Mouse (Mus musculus): ENCODE results near the gene Pnpla6. TPM values are rescaled to one million over a fixed set of nuclear protein-coding genes. Genes with fewer than 3 reads are reported as not detected.

The Pnpla6 gene
- polyA plus RNA-seq, 1 experiment from 2014 or later = 20.7 TPM

GRCm38 (mm10) chr8:3492901-3493844 lies 22.0 kb upstream of the Pnpla6 start, which contains the start of gene Zfp358:
Zfp358 (plus strand) TSS chr8:3493138.
- peak; percentile 92 for DNase-seq (ENCODE audit: low spot score)
- Histone ChIP-seq H3K36me3 (replicated peaks) (peaks cover 42% of the 10 kb centered on the region), H3K27me3 (replicated peaks; ENCODE audit: low read depth, poor library complexity, severe bottlenecking) (no peaks in the 10 kb centered on the region), H3K27ac (replicated peaks) (peak within 1 kb of the TSS; percentile 99), H3K4me3 (peak within 1 kb of the TSS; percentile 75), H3K4me1 (peaks cover 18% of the 10 kb centered on the region), H3K9me3 (peaks cover 24% of the 10 kb centered on the region)
- under 1% methylated on average over 63 of the region's 64 CpGs for WGBS

- Histone ChIP-seq H3K4me1 (peaks cover 18% of the 10 kb centered on the region), H3K36me3 (replicated peaks) (peaks cover 47% of the 10 kb centered on the region), H3K27me3 (replicated peaks; ENCODE audit: low read depth, poor library complexity, severe bottlenecking) (no peaks in the 10 kb centered on the region), H3K4me3 (peak overlapping the region; percentile 75), H3K9me3 (peaks cover 24% of the 10 kb centered on the region), H3K27ac (replicated peaks) (peak overlapping the region; percentile 99)
- DNase-seq (ENCODE audit: low spot score) = peak; percentile 42
- 52% methylated on average over 6 of the region's 6 CpGs for WGBS
These were observed 21.4 kb upstream of the Pnpla6 start for GRCm38 (mm10) chr8:3493845-3494208.

- 96% methylated on average over 44 of the region's 44 CpGs for WGBS
- Histone ChIP-seq H3K4me1 (peaks cover 20% of the 10 kb centered on the region), H3K27ac (replicated peaks) (no peak overlapping the region), H3K36me3 (replicated peaks) (peaks cover 47% of the 10 kb centered on the region), H3K9me3 (peaks cover 24% of the 10 kb centered on the region), H3K27me3 (replicated peaks; ENCODE audit: low read depth, poor library complexity, severe bottlenecking) (no peaks in the 10 kb centered on the region), H3K4me3 (peak overlapping the region; percentile 3; the same call in 1 of the 2 replicates)
- DNase-seq (ENCODE audit: low spot score) = no peak
These were observed 19.4 kb upstream of the Pnpla6 start for GRCm38 (mm10) chr8:3495578-3496427.

GRCm38 (mm10) chr8:3496428-3496748 lies 18.8 kb upstream of the Pnpla6 start:
- H3K9me3 ChIP-seq = peaks cover 24% of the 10 kb centered on the region
- 0 out of 2 replicates have a peak overlapping the region, but pooled peaks have one; percentile 3 for H3K4me3 ChIP-seq
- H3K36me3 ChIP-seq (replicated peaks) = peaks cover 47% of the 10 kb centered on the region
- no peak overlapping the region for H3K27ac ChIP-seq (replicated peaks)
- WGBS = 92% methylated on average over 15 of the region's 15 CpGs
- no peaks in the 10 kb centered on the region for H3K27me3 ChIP-seq (replicated peaks; ENCODE audit: low read depth, poor library complexity, severe bottlenecking)
- H3K4me1 ChIP-seq = peaks cover 25% of the 10 kb centered on the region
- DNase-seq (ENCODE audit: low spot score) = no peak

GRCm38 (mm10) chr8:3498583-3498982 lies 16.6 kb upstream of the Pnpla6 start:
- H3K27ac ChIP-seq (replicated peaks) = no peak overlapping the region
- WGBS = 88% methylated on average over 3 of the region's 3 CpGs
- H3K36me3 ChIP-seq (replicated peaks) = peaks cover 47% of the 10 kb centered on the region

GRCm38 (mm10) chr8:3499751-3500150 lies 15.4 kb upstream of the Pnpla6 start:
- no peak for DNase-seq (ENCODE audit: low spot score)
- Histone ChIP-seq H3K36me3 (replicated peaks) (peaks cover 43% of the 10 kb centered on the region), H3K27me3 (replicated peaks; ENCODE audit: low read depth, poor library complexity, severe bottlenecking) (no peaks in the 10 kb centered on the region), H3K27ac (replicated peaks) (peak overlapping the region; percentile 94), H3K4me3 (peak overlapping the region; percentile 85), H3K9me3 (peaks cover 20% of the 10 kb centered on the region), H3K4me1 (peaks cover 21% of the 10 kb centered on the region)
- WGBS = 8% methylated on average over 8 of the region's 8 CpGs

More at GRCm38 (mm10) chr8:3498583-3498982, 16.6 kb upstream of the Pnpla6 start:
- peaks cover 30% of the 10 kb centered on the region for H3K4me1 ChIP-seq
- no peak for DNase-seq (ENCODE audit: low spot score)
- peaks cover 24% of the 10 kb centered on the region for H3K9me3 ChIP-seq
- H3K4me3 ChIP-seq = no peak overlapping the region
- H3K27me3 ChIP-seq (replicated peaks; ENCODE audit: low read depth, poor library complexity, severe bottlenecking) = no peaks in the 10 kb centered on the region

- H3K27ac ChIP-seq (replicated peaks) = peak within 1 kb of the TSS; percentile 94
- under 1% methylated on average over 70 of the region's 70 CpGs for WGBS
- H3K27me3 ChIP-seq (replicated peaks; ENCODE audit: low read depth, poor library complexity, severe bottlenecking) = no peaks in the 10 kb centered on the region
- H3K9me3 ChIP-seq = peaks cover 13% of the 10 kb centered on the region
- H3K36me3 ChIP-seq (replicated peaks) = peaks cover 37% of the 10 kb centered on the region
- peak; percentile 98 for DNase-seq (ENCODE audit: low spot score)
- H3K4me1 ChIP-seq = peaks cover 21% of the 10 kb centered on the region
- peak within 1 kb of the TSS; percentile 85 for H3K4me3 ChIP-seq
These were observed 14.7 kb upstream of the Pnpla6 start, which contains the start of gene Mcoln1 for GRCm38 (mm10) chr8:3500235-3501090. Mcoln1 (plus strand) TSS chr8:3500457.

GRCm38 (mm10) chr8:3502217-3502616 lies 13.0 kb upstream of the Pnpla6 start:
- Histone ChIP-seq H3K4me1 (peaks cover 19% of the 10 kb centered on the region), H3K9me3 (no peaks in the 10 kb centered on the region), H3K27ac (replicated peaks) (no peak overlapping the region), H3K4me3 (0 out of 2 replicates have a peak overlapping the region, but pooled peaks have one; percentile 11), H3K36me3 (replicated peaks) (peaks cover 37% of the 10 kb centered on the region), H3K27me3 (replicated peaks; ENCODE audit: low read depth, poor library complexity, severe bottlenecking) (no peaks in the 10 kb centered on the region)
- no peak for DNase-seq (ENCODE audit: low spot score)
- 71% methylated on average over 4 of the region's 4 CpGs for WGBS

GRCm38 (mm10) chr8:3507979-3508754 lies 7.0 kb upstream of the Pnpla6 start:
- no peaks in the 10 kb centered on the region for H3K9me3 ChIP-seq
- no peak overlapping the region for H3K27ac ChIP-seq (replicated peaks)
- H3K4me3 ChIP-seq = no peak overlapping the region
- H3K36me3 ChIP-seq (replicated peaks) = peaks cover 80% of the 10 kb centered on the region
- DNase-seq (ENCODE audit: low spot score) = no peak
- H3K4me1 ChIP-seq = no peaks in the 10 kb centered on the region
- WGBS = 86% methylated on average over 6 of the region's 6 CpGs
- H3K27me3 ChIP-seq (replicated peaks; ENCODE audit: low read depth, poor library complexity, severe bottlenecking) = no peaks in the 10 kb centered on the region

GRCm38 (mm10) chr8:3514681-3515247 lies 420 bp upstream of the Pnpla6 start:
- H3K27ac ChIP-seq (replicated peaks) = peak overlapping the region; percentile 81
- no peaks in the 10 kb centered on the region for H3K9me3 ChIP-seq
- H3K36me3 ChIP-seq (replicated peaks) = peaks cover 48% of the 10 kb centered on the region
- no peaks in the 10 kb centered on the region for H3K27me3 ChIP-seq (replicated peaks; ENCODE audit: low read depth, poor library complexity, severe bottlenecking)
- H3K4me1 ChIP-seq = peaks cover 22% of the 10 kb centered on the region
- no peak for DNase-seq (ENCODE audit: low spot score)
- WGBS = 35% methylated on average over 13 of the region's 13 CpGs
- H3K4me3 ChIP-seq = peak overlapping the region; percentile 70
